Mouse (Mus musculus): ENCODE measurements around the gene Mrgprd.

DNA sequence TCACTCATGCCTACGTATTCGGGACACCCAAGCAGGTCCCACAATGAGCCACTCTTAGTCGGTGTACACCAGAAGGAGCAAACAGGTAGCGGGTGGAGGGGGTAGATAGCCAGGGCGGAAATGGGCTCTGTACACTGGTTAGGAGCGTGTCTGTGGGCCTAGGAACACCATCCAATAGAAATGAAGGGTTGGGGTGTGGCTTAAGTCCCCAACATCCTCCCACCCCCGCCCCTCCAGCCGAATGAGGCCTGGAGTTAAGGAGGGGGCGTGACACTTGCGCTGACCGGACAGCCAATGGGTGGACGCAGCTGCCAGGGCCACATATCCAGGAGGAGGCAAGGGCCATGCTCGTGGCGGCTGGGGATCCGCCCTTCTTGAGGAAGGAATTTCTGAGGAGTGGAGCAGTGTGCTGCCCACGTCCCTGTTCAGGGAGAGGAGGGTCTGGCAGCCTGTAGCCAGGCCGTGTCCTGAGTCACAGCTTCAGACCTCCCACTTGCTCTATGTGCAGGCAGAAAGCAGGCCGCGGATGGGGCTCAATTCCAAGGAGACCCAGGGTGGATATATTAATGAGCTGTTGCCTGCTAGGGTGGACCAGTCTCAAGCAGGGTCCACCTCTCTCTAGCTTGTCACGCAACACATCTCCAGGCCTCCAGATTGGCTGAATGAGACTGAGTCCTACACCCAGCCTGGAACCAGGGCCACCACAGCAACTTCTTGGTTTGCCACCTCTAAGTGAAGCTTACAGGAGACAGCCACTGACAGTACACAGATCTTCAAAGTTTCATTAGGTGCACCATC is 11.9 kb upstream of the Mrgprd start:
- no peak for TF ChIP-seq CTCF (IDR thresholded peaks at IDR 0.05; ENCODE audit: low read depth, low read length)
- no peak for TF ChIP-seq POLR2A (IDR thresholded peaks at IDR 0.05; ENCODE audit: extremely low read depth, insufficient read depth, low read length)

All from liver, adult 2 months (tissue).